Mouse (Mus musculus) lung, adult 2 months (tissue): ENCODE measurements around the gene Abcb10.

Experiments
- CTCF ChIP-seq: fragments of 200-500 bp; IDR thresholded peaks from 2 replicates; pipeline ENCODE4 v1.5.1; 2011; ENCODE audit warnings: mild to moderate bottlenecking, low read length, control low read depth; ENCODE audit not compliant: insufficient read depth
- POLR2A ChIP-seq: fragments of 200-500 bp; IDR thresholded peaks from 2 replicates; pipeline ENCODE4 v1.6.1; 2011; ENCODE audit warnings: low read depth, mild to moderate bottlenecking, control low read depth, low read length, borderline replicate concordance; ENCODE audit errors: extremely low read depth

DNA sequence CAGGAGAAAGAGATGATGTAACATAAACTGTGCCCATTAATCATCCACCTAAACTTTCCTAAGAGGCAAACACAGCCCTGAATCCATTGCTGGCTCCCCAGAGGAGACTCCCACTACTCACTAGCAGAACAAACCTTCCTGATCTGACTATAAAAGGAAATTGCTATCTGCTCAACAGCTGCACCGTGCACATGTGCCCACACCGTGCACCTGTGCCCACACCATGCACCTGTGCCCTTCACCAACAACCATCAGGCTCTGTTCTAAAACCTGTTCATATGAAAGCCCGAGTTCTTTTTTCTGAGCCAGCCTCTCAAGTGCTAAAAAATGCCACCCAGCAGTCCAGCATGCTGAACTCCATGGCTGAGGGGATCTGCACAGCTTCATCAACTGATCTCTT, 68.3 kb downstream of the Abcb10 start:
- no peak for TF ChIP-seq POLR2A
- TF ChIP-seq CTCF: no peak
